Mouse (Mus musculus) intestine, embryonic 15.5 days (tissue): ENCODE data around the gene Lmntd2. TPM values are rescaled to one million over a fixed set of nuclear protein-coding genes. Genes with fewer than 3 reads are reported as not detected.

ENCODE experiments used
- ATAC-seq: fragments of 200-750 bp; cut with Nextera tagmentation; 2 replicates; pipeline ENCODE4 v1.8.0; 2017; ENCODE audit warnings: moderate TSS enrichment, moderate library complexity
- H3K27ac ChIP-seq: fragments of 300-500 bp; sonication (generic); 2 replicates; pipeline ENCODE4 v1.5.1; 2015; ENCODE audit warnings: mild to moderate bottlenecking, inconsistent platforms
- H3K27me3 ChIP-seq: fragments of 300-500 bp; sonication (generic); replicated peaks from 2 replicates; pipeline ENCODE4 v1.6.1; 2015; ENCODE audit warnings: inconsistent platforms
- H3K36me3 ChIP-seq: fragments of 300-500 bp; sonication (generic); 2 replicates; pipeline ENCODE4 v1.6.1; 2015; ENCODE audit warnings: inconsistent platforms
- H3K4me1 ChIP-seq: fragments of 300-500 bp; sonication (generic); replicated peaks from 2 replicates; pipeline ENCODE4 v1.6.1; 2015; ENCODE audit warnings: inconsistent platforms
- H3K4me2 ChIP-seq: fragments of 300-500 bp; sonication (generic); replicated peaks from 2 replicates; pipeline ENCODE4 v1.6.1; 2015; ENCODE audit warnings: mild to moderate bottlenecking, inconsistent platforms
- H3K4me3 ChIP-seq: fragments of 300-500 bp; sonication (generic); replicated peaks from 2 replicates; pipeline ENCODE4 v1.5.1; 2015; ENCODE audit warnings: inconsistent platforms
- H3K9ac ChIP-seq: fragments of 300-500 bp; sonication (generic); 2 replicates; pipeline ENCODE4 v1.6.1; 2015; ENCODE audit warnings: inconsistent platforms
- H3K9me3 ChIP-seq: fragments of 300-500 bp; sonication (generic); 2 replicates; pipeline ENCODE4 v1.6.1; 2016; ENCODE audit warnings: inconsistent platforms
- WGBS: fragments of 180-500 bp; shearing (Covaris S2); methylation state at CpG from one replicate; pipeline ENCODE4 v1.1.7; 2015; 5-methylcytosine and 5-hydroxymethylcytosine counted together
- polyA plus RNA-seq: library from polyadenylated mRNA; unstranded; fragments of >200 nt; fragmentation: Nextera tagmentation; extraction: Ambion mirVana; gene quantifications from 2 replicates; pipeline ENCODE4 v1.2.1, GENCODE M21; 2015

Gene Lmntd2
- polyA plus RNA-seq, 1 experiment from 2014 or later: 3.5 TPM

GRCm38 (mm10) chr7:141215101-141215879, 1.4 kb upstream of the Lmntd2 start, which contains the start of gene Rassf7:
Gene Rassf7 (plus strand): TSS chr7:141215860.
- Histone ChIP-seq H3K4me2 (peak within 1 kb of the TSS; percentile 92), H3K27ac (peak within 1 kb of the TSS; percentile 97), H3K4me1 (peaks cover 58% of the 10 kb centered on the region), H3K36me3 (peaks cover 4% of the 10 kb centered on the region; the same call in 1 of the 2 replicates), H3K27me3 (no peaks in the 10 kb centered on the region), H3K9ac (peak within 1 kb of the TSS; percentile 66), H3K9me3 (no peaks in the 10 kb centered on the region), H3K4me3 (peak within 1 kb of the TSS; percentile 71)
- peak; percentile 93 for ATAC-seq
- under 1% methylated on average over 41 of the region's 41 CpGs for WGBS

GRCm38 (mm10) chr7:141214310-141214709, 430 bp upstream of the Lmntd2 start:
- Histone ChIP-seq H3K36me3 (peaks cover 4% of the 10 kb centered on the region; the same call in 1 of the 2 replicates), H3K9me3 (no peaks in the 10 kb centered on the region), H3K4me3 (no peak overlapping the region), H3K9ac (no peak overlapping the region), H3K27ac (peak overlapping the region; percentile 97; the same call in 1 of the 2 replicates), H3K27me3 (no peaks in the 10 kb centered on the region), H3K4me2 (peak overlapping the region; percentile 92), H3K4me1 (peaks cover 56% of the 10 kb centered on the region)
- WGBS: 63% methylated on average over 3 of the region's 3 CpGs
- no peak for ATAC-seq

DNA sequence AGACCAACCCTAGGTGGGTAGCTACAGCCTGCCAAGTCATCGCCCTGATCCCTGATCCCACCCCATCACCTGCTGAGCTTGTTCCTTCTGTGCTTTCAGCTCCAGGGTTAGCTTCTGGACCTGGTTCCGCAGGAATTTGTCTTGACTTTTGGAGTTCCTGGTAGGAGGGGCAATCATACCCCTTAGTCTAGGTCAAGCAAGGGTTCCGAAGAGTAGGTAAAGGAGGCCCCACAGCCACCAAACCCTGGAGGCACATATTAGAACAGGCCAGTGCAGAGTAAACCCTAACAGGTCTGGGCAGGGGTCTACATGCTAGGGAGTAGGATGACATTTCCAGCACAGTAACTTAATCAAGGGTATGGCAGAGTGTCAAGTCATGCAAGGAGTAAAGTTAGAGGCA, 747 bp downstream of the Lmntd2 start:
- H3K9me3 ChIP-seq: no peaks in the 10 kb centered on the region
- H3K9ac ChIP-seq: no peak overlapping the region
- 69% methylated on average over 3 of the region's 3 CpGs for WGBS
- no peaks in the 10 kb centered on the region for H3K27me3 ChIP-seq
- H3K4me2 ChIP-seq: no peak overlapping the region
- H3K4me3 ChIP-seq: no peak overlapping the region
- H3K27ac ChIP-seq: 0 out of 2 replicates have a peak overlapping the region, but pooled peaks have one; percentile 54
- no peak for ATAC-seq
- H3K4me1 ChIP-seq: peaks cover 45% of the 10 kb centered on the region
- H3K36me3 ChIP-seq: peaks cover 2% of the 10 kb centered on the region; the same call in 1 of the 2 replicates

DNA sequence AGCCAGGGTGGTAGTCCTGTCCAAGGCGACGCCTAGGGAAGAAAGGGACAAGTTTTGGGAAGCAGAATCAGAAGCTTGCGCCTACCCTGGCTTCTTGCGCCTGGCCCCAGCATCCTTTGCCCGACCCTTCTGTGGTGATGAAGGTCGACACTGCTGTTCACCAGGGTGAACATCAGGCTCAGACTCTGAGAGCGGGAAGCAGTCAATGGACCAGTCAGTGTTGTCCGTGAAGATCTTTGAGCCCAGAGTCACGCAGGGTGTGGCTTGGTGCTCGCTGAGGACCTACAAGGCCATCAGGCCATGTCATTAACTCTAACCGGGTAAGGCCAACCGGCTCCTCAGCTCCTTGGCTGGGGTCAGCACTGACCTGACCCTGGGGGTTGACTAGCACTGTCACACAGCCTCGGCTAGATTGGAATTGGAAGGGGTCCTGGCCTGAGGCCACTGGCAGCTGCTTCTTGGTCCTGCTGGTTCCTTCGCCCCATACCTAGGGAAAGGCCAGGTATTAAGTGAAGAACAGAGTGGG, 3.2 kb downstream of the Lmntd2 start:
- 81% methylated on average over 14 of the region's 14 CpGs for WGBS
- Histone ChIP-seq H3K4me2 (no peak overlapping the region), H3K27me3 (no peaks in the 10 kb centered on the region), H3K27ac (no peak overlapping the region), H3K9me3 (no peaks in the 10 kb centered on the region), H3K4me1 (peaks cover 26% of the 10 kb centered on the region), H3K9ac (no peak overlapping the region), H3K36me3 (no peaks in the 10 kb centered on the region), H3K4me3 (no peak overlapping the region)
- no peak for ATAC-seq

DNA sequence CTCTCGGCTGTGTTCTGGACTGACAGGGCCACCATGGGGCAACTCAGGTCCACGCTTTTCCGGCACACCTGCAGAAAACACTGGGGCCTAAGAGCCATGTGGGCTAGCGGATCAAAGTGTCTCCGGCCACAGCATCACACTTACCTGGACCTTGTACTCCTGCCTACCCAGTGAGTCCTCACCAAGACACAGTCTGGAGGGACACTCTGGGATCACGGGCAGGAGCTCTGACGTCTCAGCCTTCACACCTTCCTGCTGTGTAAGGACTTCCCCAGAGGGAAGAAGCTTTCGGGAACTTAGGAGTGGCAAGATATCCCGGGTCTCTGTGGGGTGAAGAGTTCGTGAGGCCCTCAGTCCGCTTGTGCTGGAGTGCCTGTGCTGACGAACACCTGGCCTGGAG, 3.7 kb downstream of the Lmntd2 start:
- WGBS: 61% methylated on average over 12 of the region's 12 CpGs
- H3K36me3 ChIP-seq: no peaks in the 10 kb centered on the region
- no peaks in the 10 kb centered on the region for H3K9me3 ChIP-seq
- ATAC-seq: no peak
- no peaks in the 10 kb centered on the region for H3K27me3 ChIP-seq
- no peak overlapping the region for H3K4me3 ChIP-seq
- H3K27ac ChIP-seq: no peak overlapping the region
- no peak overlapping the region for H3K9ac ChIP-seq
- H3K4me1 ChIP-seq: peaks cover 24% of the 10 kb centered on the region
- no peak overlapping the region for H3K4me2 ChIP-seq

DNA sequence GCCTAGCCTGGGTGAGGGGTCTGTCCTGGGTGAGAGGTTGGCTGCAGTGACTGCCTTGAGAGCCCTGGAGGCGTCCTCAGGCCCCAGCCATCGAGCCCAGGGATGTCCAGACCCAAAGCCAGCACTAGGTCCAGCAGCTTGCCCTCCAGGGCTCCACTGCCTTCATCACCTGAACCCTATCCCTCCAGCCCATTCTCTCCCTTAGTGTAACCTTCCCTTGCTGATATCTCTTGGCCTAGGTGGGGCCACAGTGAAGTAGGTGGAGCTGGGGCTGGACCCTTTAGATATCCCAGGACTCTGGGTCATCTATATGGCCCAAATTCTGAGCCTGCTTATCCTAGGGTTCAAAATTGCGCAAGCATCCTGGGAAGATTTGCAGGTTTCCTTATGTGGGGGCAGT, 4.4 kb downstream of the Lmntd2 start:
- no peak overlapping the region for H3K4me3 ChIP-seq
- ATAC-seq: 0 out of 2 replicates have a peak, but pooled peaks have one; percentile 13
- WGBS: 77% methylated on average over 3 of the region's 3 CpGs

GRCm38 (mm10) chr7:141206182-141206937, 7.5 kb downstream of the Lmntd2 start:
- no peaks in the 10 kb centered on the region for H3K27me3 ChIP-seq
- no peaks in the 10 kb centered on the region for H3K36me3 ChIP-seq
- no peak for ATAC-seq
- H3K4me1 ChIP-seq: 0 out of 2 replicates have a peak, but pooled peaks cover 11% of the 10 kb centered on the region
- no peak overlapping the region for H3K4me2 ChIP-seq
- no peak overlapping the region for H3K4me3 ChIP-seq
- WGBS: 93% methylated on average over 18 of the region's 18 CpGs
- H3K9ac ChIP-seq: no peak overlapping the region
- H3K27ac ChIP-seq: no peak overlapping the region
- H3K9me3 ChIP-seq: no peaks in the 10 kb centered on the region

More for the DNA sequence above, 4.4 kb downstream of the Lmntd2 start:
- Histone ChIP-seq H3K27ac (no peak overlapping the region), H3K27me3 (no peaks in the 10 kb centered on the region), H3K9ac (no peak overlapping the region), H3K9me3 (no peaks in the 10 kb centered on the region), H3K36me3 (no peaks in the 10 kb centered on the region), H3K4me2 (no peak overlapping the region), H3K4me1 (peaks cover 21% of the 10 kb centered on the region)

- Histone ChIP-seq H3K9ac (no peak overlapping the region), H3K27ac (no peak overlapping the region), H3K4me1 (0 out of 2 replicates have a peak, but pooled peaks cover 6% of the 10 kb centered on the region), H3K9me3 (no peaks in the 10 kb centered on the region), H3K4me2 (no peak overlapping the region), H3K4me3 (no peak overlapping the region), H3K27me3 (no peaks in the 10 kb centered on the region), H3K36me3 (no peaks in the 10 kb centered on the region)
- no peak for ATAC-seq
- WGBS: 86% methylated on average over 5 of the region's 5 CpGs
Measured at GRCm38 (mm10) chr7:141205504-141205903, 8.4 kb downstream of the Lmntd2 start.

- Histone ChIP-seq H3K9me3 (no peaks in the 10 kb centered on the region), H3K27me3 (no peaks in the 10 kb centered on the region), H3K4me1 (no peaks in the 10 kb centered on the region), H3K27ac (no peak overlapping the region), H3K4me2 (no peak overlapping the region), H3K9ac (no peak overlapping the region), H3K4me3 (no peak overlapping the region), H3K36me3 (no peaks in the 10 kb centered on the region)
- ATAC-seq: no peak
- 79% methylated on average over 3 of the region's 3 CpGs for WGBS
Measured at GRCm38 (mm10) chr7:141204546-141204945, 9.3 kb downstream of the Lmntd2 start.

- no peak overlapping the region for H3K4me2 ChIP-seq
- H3K4me1 ChIP-seq: peaks cover 7% of the 10 kb centered on the region
- H3K27ac ChIP-seq: no peak overlapping the region
- no peak overlapping the region for H3K4me3 ChIP-seq
- no peaks in the 10 kb centered on the region for H3K36me3 ChIP-seq
- ATAC-seq: no peak
- no peaks in the 10 kb centered on the region for H3K9me3 ChIP-seq
- H3K27me3 ChIP-seq: no peaks in the 10 kb centered on the region
- no peak overlapping the region for H3K9ac ChIP-seq
- WGBS: 75% methylated on average over 4 of the region's 4 CpGs
Measured at GRCm38 (mm10) chr7:141198121-141198520, 15.8 kb downstream of the Lmntd2 start.

DNA sequence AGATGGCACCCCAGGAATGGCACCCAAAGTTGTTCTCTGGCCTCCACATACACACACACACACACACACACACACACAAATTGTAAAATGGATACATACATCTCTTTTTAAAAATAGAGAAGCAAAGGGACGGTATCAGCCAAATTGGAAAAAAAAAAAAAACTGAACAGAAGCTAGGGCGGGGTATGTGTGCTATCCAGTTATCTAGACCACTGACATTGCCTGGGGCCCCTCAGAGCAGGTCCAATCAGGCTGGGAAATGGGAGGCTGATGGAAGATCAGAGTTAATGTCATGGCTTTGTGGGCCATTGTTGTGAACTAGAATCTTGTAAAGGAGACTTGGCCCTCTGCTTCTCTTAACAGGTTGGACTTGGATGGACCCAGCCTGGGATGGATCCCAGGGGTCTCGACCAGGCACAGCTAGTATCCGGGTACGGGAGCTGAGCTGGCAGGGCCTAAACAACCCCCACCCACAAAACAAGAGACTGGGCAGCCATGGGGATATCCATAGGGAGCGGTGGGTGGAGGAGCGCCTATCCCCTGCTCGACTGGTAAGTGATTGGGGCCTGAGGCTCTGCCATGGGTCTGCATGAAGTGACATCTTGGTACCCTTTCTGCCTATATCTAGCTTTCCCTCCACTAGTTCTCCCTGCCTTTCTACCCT, 17.1 kb downstream of the Lmntd2 start:
- Histone ChIP-seq H3K9me3 (no peaks in the 10 kb centered on the region), H3K27ac (no peak overlapping the region), H3K9ac (no peak overlapping the region), H3K27me3 (no peaks in the 10 kb centered on the region), H3K4me3 (no peak overlapping the region), H3K4me2 (no peak overlapping the region), H3K36me3 (peaks cover 3% of the 10 kb centered on the region; the same call in 1 of the 2 replicates), H3K4me1 (peaks cover 17% of the 10 kb centered on the region)
- no peak for ATAC-seq
- WGBS: 94% methylated on average over 8 of the region's 8 CpGs

GRCm38 (mm10) chr7:141195754-141196153, 18.1 kb downstream of the Lmntd2 start:
- no peak overlapping the region for H3K9ac ChIP-seq
- no peaks in the 10 kb centered on the region for H3K9me3 ChIP-seq
- H3K4me1 ChIP-seq: peaks cover 17% of the 10 kb centered on the region
- no peak overlapping the region; the same call in 1 of the 2 replicates for H3K4me2 ChIP-seq
- H3K27ac ChIP-seq: no peak overlapping the region
- no peak overlapping the region for H3K4me3 ChIP-seq
- no peak for ATAC-seq
- H3K36me3 ChIP-seq: peaks cover 11% of the 10 kb centered on the region
- no peaks in the 10 kb centered on the region for H3K27me3 ChIP-seq
- 75% methylated on average over 2 of the region's 2 CpGs for WGBS
